ENCODE assay signal across 20 mouse cellular contexts in the genomic region with DNA sequence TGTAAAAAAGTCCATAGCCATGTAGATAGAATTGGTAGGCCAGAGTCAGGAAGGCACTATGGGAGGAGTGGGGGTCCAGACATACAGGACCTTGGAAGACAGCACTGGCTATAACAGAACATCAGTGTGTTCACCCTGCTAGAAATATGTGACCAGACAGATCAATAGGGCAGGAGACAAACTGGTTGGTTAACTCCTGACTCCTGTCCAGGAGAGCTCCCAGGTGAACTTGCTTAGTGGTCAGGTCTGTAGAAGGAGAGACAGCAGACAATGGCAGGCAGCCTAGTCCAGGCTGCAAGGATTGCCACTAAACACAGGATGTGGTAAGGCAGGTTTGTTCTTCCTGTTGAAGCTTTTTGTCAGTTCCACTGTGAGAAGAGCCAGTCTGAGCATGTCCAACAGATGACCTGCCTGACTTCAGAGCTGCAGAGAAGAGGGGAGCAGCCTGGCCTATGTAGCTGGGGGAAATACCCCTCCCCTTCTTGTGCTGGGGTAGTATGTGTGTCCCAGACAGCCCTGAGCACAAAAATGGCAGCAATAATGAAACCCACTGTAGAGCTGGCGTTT. TPM values are rescaled to one million over a fixed set of nuclear protein-coding genes. Genes with fewer than 3 reads are reported as not detected.
DNase-seq lines count a peak whose midpoint lies in the region; ATAC-seq and TF ChIP-seq lines count a peak whose summit lies in the region.
"Had no signal": no experiment of that assay in that cellular context is flagged by ENCODE, and none has a peak within 500 bp of the region (broad histone marks: within the 10 kb centered on the region; RNA-seq: fewer than 3 reads in every experiment).

No protein-coding gene starts in this region.

- TF ChIP-seq EP300 in stomach, postnatal 0 days (optimal IDR thresholded peaks at IDR 0.05): no peak

- WGBS in intestine, postnatal 0 days: 78% methylated on average over 1 of the region's 1 CpGs
- 85% methylated on average over 1 of the region's 1 CpGs for WGBS in intestine, embryonic 15.5 days
- 85% methylated on average over 1 of the region's 1 CpGs for WGBS in stomach, embryonic 16.5 days
- 88% methylated on average over 1 of the region's 1 CpGs for WGBS in stomach, postnatal 0 days

- no peaks in the 10 kb centered on the region for H3K4me1 ChIP-seq in intestine, postnatal 0 days (replicated peaks; ENCODE audit: control insufficient read depth, insufficient read depth, low read length)
- H3K4me1 ChIP-seq in intestine, embryonic 15.5 days (replicated peaks): no peaks in the 10 kb centered on the region
- H3K4me1 ChIP-seq in stomach, embryonic 16.5 days (ENCODE audit: control insufficient read depth, insufficient read depth, low read length): no peaks in the 10 kb centered on the region
- no peaks in the 10 kb centered on the region for H3K4me1 ChIP-seq in stomach, postnatal 0 days (replicated peaks; ENCODE audit: control insufficient read depth, insufficient read depth)
- H3K4me1 ChIP-seq: embryonic facial prominence, embryonic 12.5 days had no signal

- no peak for ATAC-seq in intestine, postnatal 0 days
- ATAC-seq in intestine, embryonic 15.5 days: no peak
- ATAC-seq in stomach, embryonic 16.5 days (ENCODE audit: insufficient read depth, low FRiP score): no peak
- ATAC-seq in stomach, postnatal 0 days (ENCODE audit: low FRiP score, low TSS enrichment): no peak
- ATAC-seq: intestine, embryonic 16.5 days had no signal

- no peak for DNase-seq in stomach, postnatal 0 days (ENCODE audit: low spot score)
- peak; percentile 73 for DNase-seq in naive thymus-derived CD4-positive, alpha-beta T cell, adult 2 months (ENCODE audit: low read depth)
- DNase-seq in frontal cortex, adult 2 months (ENCODE audit: extremely low spot score in 1 of 2, low spot score in 1 of 2): no peak
- no peak for DNase-seq in layer of hippocampus, adult 2 months (ENCODE audit: low spot score in 2 of 2)
- DNase-seq in layer of hippocampus, postnatal 36 days: no peak
- DNase-seq: cerebellum, postnatal 14 days; gastrocnemius, adult 2 months; heart, postnatal 36 days had no signal

- 0 out of 2 replicates have a peak overlapping the region, but pooled peaks have one; percentile 21 for H3K27ac ChIP-seq in intestine, postnatal 0 days (ENCODE audit: low read depth, low read length)
- no peak overlapping the region for H3K27ac ChIP-seq in intestine, embryonic 15.5 days
- H3K27ac ChIP-seq in stomach, embryonic 16.5 days (ENCODE audit: low read length): 0 out of 2 replicates have a peak overlapping the region, but pooled peaks have one; percentile 20
- H3K27ac ChIP-seq in stomach, postnatal 0 days (replicated peaks): no peak overlapping the region
- H3K27ac ChIP-seq in layer of hippocampus, adult 2 months: no peak overlapping the region
- H3K27ac ChIP-seq: embryonic facial prominence, embryonic 12.5 days; gastrocnemius, adult 2 months; liver, embryonic 14.5 days had no signal

- H3K27me3 ChIP-seq in intestine, postnatal 0 days (replicated peaks; ENCODE audit: control insufficient read depth, insufficient read depth, low read length): no peaks in the 10 kb centered on the region
- no peaks in the 10 kb centered on the region for H3K27me3 ChIP-seq in intestine, embryonic 15.5 days (replicated peaks)
- no peaks in the 10 kb centered on the region for H3K27me3 ChIP-seq in stomach, embryonic 16.5 days (ENCODE audit: control insufficient read depth, insufficient read depth, low read length)
- no peaks in the 10 kb centered on the region for H3K27me3 ChIP-seq in stomach, postnatal 0 days (ENCODE audit: control insufficient read depth, insufficient read depth, low read length)
- H3K27me3 ChIP-seq: embryonic facial prominence, embryonic 12.5 days had no signal

- peaks cover 64% of the 10 kb centered on the region for H3K36me3 ChIP-seq in intestine, postnatal 0 days (ENCODE audit: control insufficient read depth, insufficient read depth)
- H3K36me3 ChIP-seq in intestine, embryonic 15.5 days: peaks cover 45% of the 10 kb centered on the region
- H3K36me3 ChIP-seq in stomach, embryonic 16.5 days (ENCODE audit: control insufficient read depth, insufficient read depth, low read length): peaks cover 23% of the 10 kb centered on the region
- peaks cover 38% of the 10 kb centered on the region for H3K36me3 ChIP-seq in stomach, postnatal 0 days (ENCODE audit: control insufficient read depth, insufficient read depth, low read length)

- no peaks in the 10 kb centered on the region for H3K9me3 ChIP-seq in intestine, postnatal 0 days (ENCODE audit: control insufficient read depth)
- no peaks in the 10 kb centered on the region; the same call in 1 of the 2 replicates for H3K9me3 ChIP-seq in intestine, embryonic 15.5 days
- H3K9me3 ChIP-seq in stomach, embryonic 16.5 days (replicated peaks; ENCODE audit: control insufficient read depth, low read length): no peaks in the 10 kb centered on the region
- no peaks in the 10 kb centered on the region for H3K9me3 ChIP-seq in stomach, postnatal 0 days (ENCODE audit: control insufficient read depth, low read length)
- H3K9me3 ChIP-seq: embryonic facial prominence, embryonic 12.5 days had no signal

- no peak overlapping the region for H3K4me3 ChIP-seq in intestine, postnatal 0 days (ENCODE audit: low read depth, low read length)
- no peak overlapping the region for H3K4me3 ChIP-seq in intestine, embryonic 15.5 days (replicated peaks)
- H3K4me3 ChIP-seq in stomach, embryonic 16.5 days (replicated peaks; ENCODE audit: low read length): no peak overlapping the region
- no peak overlapping the region for H3K4me3 ChIP-seq in stomach, postnatal 0 days (ENCODE audit: low read depth, low read length)
- no peak overlapping the region for H3K4me3 ChIP-seq in layer of hippocampus, adult 2 months
- H3K4me3 ChIP-seq: embryonic facial prominence, embryonic 12.5 days; gastrocnemius, adult 2 months; myocyte had no signal

- TF ChIP-seq CTCF in intestine, postnatal 0 days (IDR thresholded peaks at IDR 0.05; ENCODE audit: low read depth): no peak
- no peak for TF ChIP-seq CTCF in stomach, postnatal 0 days (IDR thresholded peaks at IDR 0.05; ENCODE audit: low read depth)
- no peak for TF ChIP-seq CTCF in layer of hippocampus, adult 2 months (conservative IDR thresholded peaks at IDR 0.05)

- no peak overlapping the region for H3K9ac ChIP-seq in intestine, postnatal 0 days (ENCODE audit: low read depth, low read length)
- no peak overlapping the region for H3K9ac ChIP-seq in intestine, embryonic 15.5 days
- no peak overlapping the region for H3K9ac ChIP-seq in stomach, embryonic 16.5 days (ENCODE audit: low read length)
- H3K9ac ChIP-seq in stomach, postnatal 0 days (ENCODE audit: low read length): no peak overlapping the region
- H3K9ac ChIP-seq: embryonic facial prominence, embryonic 12.5 days; liver, embryonic 14.5 days had no signal

- H3K4me2 ChIP-seq in intestine, postnatal 0 days (replicated peaks; ENCODE audit: low read depth): no peak overlapping the region
- H3K4me2 ChIP-seq in intestine, embryonic 15.5 days (replicated peaks): no peak overlapping the region
- H3K4me2 ChIP-seq in stomach, embryonic 16.5 days (ENCODE audit: low read depth, low read length): no peak overlapping the region
- no peak overlapping the region for H3K4me2 ChIP-seq in stomach, postnatal 0 days (replicated peaks; ENCODE audit: low read depth)
- H3K4me2 ChIP-seq: embryonic facial prominence, embryonic 12.5 days had no signal

RNA-seq across cellular contexts. Expression of a gene that starts 11.0 kb away (rescaled TPM):
- 0.33 and 0.38 TPM in 2 replicates for polyA plus RNA-seq in intestine, postnatal 0 days (2015; fragmentation: Nextera tagmentation; extraction: Ambion mirVana)
- 0.35 and 0.40 TPM in 2 replicates for polyA plus RNA-seq in intestine, embryonic 15.5 days (2015; fragmentation: Nextera tagmentation; extraction: Ambion mirVana)
- polyA plus RNA-seq in stomach, embryonic 16.5 days (2015; fragmentation: Nextera tagmentation; extraction: Ambion mirVana): 0.18 TPM in 1 of 2 replicates, not detected in the other
- polyA plus RNA-seq in stomach, postnatal 0 days (2015; fragmentation: Nextera tagmentation; extraction: Ambion mirVana): 0.06 and 0.16 TPM in 2 replicates
- 0.44 and 0.48 TPM in 2 replicates for polyA plus RNA-seq in frontal cortex, adult 2 months (2012; rRNA removed)
- total RNA-seq in layer of hippocampus, adult 2 months (2021): under 1 TPM; 0.20 to 0.23 TPM
- under 1 TPM in 1 of 2 experiments, not detected in 1; 0.18 TPM for total RNA-seq in layer of hippocampus, postnatal 36 days (2021)
- total RNA-seq: gastrocnemius, adult 2 months; heart, adult 8-10 months; heart, postnatal 36 days; MEL had no signal
- polyA plus RNA-seq: liver, embryonic 14.5 days; myocyte had no signal

RNA-seq across cellular contexts. Expression of a gene that starts 23.9 kb away (rescaled TPM):
- polyA plus RNA-seq in intestine, postnatal 0 days (2015; fragmentation: Nextera tagmentation; extraction: Ambion mirVana): 348 and 368 TPM in 2 replicates
- polyA plus RNA-seq in intestine, embryonic 15.5 days (2015; fragmentation: Nextera tagmentation; extraction: Ambion mirVana): 203 and 260 TPM in 2 replicates
- polyA plus RNA-seq in stomach, embryonic 16.5 days (2015; fragmentation: Nextera tagmentation; extraction: Ambion mirVana): 23.2 and 24.8 TPM in 2 replicates
- 2.2 and 2.4 TPM in 2 replicates for polyA plus RNA-seq in stomach, postnatal 0 days (2015; fragmentation: Nextera tagmentation; extraction: Ambion mirVana)
- polyA plus RNA-seq in frontal cortex, adult 2 months (2012; rRNA removed): 12.4 and 29.9 TPM in 2 replicates
- not detected for total RNA-seq in layer of hippocampus, adult 2 months (2021)
- not detected for total RNA-seq in layer of hippocampus, postnatal 36 days (2021)
- total RNA-seq: gastrocnemius, adult 2 months; heart, adult 8-10 months; heart, postnatal 36 days; layer of hippocampus, adult 8-10 months; left cerebral cortex, postnatal 10 days; MEL had no signal

RNA-seq across cellular contexts. Expression of a gene that starts 24.7 kb away (rescaled TPM):
- 52.8 and 55.7 TPM in 2 replicates for polyA plus RNA-seq in intestine, postnatal 0 days (2015; fragmentation: Nextera tagmentation; extraction: Ambion mirVana)
- 63.1 and 63.5 TPM in 2 replicates for polyA plus RNA-seq in intestine, embryonic 15.5 days (2015; fragmentation: Nextera tagmentation; extraction: Ambion mirVana)
- 61.3 and 64.3 TPM in 2 replicates for polyA plus RNA-seq in stomach, embryonic 16.5 days (2015; fragmentation: Nextera tagmentation; extraction: Ambion mirVana)
- 37.6 and 40.1 TPM in 2 replicates for polyA plus RNA-seq in stomach, postnatal 0 days (2015; fragmentation: Nextera tagmentation; extraction: Ambion mirVana)
- polyA plus RNA-seq in frontal cortex, adult 2 months (2012; rRNA removed): 43.0 and 43.8 TPM in 2 replicates
- total RNA-seq in layer of hippocampus, adult 2 months (2021): 10 to 100 TPM; 74.1 to 77.0 TPM
- total RNA-seq in layer of hippocampus, postnatal 36 days (2021): 10 to 100 TPM; 79.4 to 82.5 TPM

RNA-seq across cellular contexts. Expression of a gene that starts 24.8 kb away (rescaled TPM):
- polyA plus RNA-seq in intestine, postnatal 0 days (2015; fragmentation: Nextera tagmentation; extraction: Ambion mirVana): 21.8 and 23.3 TPM in 2 replicates
- polyA plus RNA-seq in intestine, embryonic 15.5 days (2015; fragmentation: Nextera tagmentation; extraction: Ambion mirVana): 35.1 and 35.6 TPM in 2 replicates
- 35.9 and 36.5 TPM in 2 replicates for polyA plus RNA-seq in stomach, embryonic 16.5 days (2015; fragmentation: Nextera tagmentation; extraction: Ambion mirVana)
- 18.6 and 19.7 TPM in 2 replicates for polyA plus RNA-seq in stomach, postnatal 0 days (2015; fragmentation: Nextera tagmentation; extraction: Ambion mirVana)
- 60.4 and 64.8 TPM in 2 replicates for polyA plus RNA-seq in frontal cortex, adult 2 months (2012; rRNA removed)
- 10 to 100 TPM; 32.9 to 33.7 TPM for total RNA-seq in layer of hippocampus, adult 2 months (2021)
- total RNA-seq in layer of hippocampus, postnatal 36 days (2021): 10 to 100 TPM; 32.4 to 34.3 TPM

RNA-seq across cellular contexts. Expression of a gene that starts 26.2 kb away (rescaled TPM):
- 914 and 971 TPM in 2 replicates for polyA plus RNA-seq in intestine, postnatal 0 days (2015; fragmentation: Nextera tagmentation; extraction: Ambion mirVana)
- 75.8 and 96.1 TPM in 2 replicates for polyA plus RNA-seq in intestine, embryonic 15.5 days (2015; fragmentation: Nextera tagmentation; extraction: Ambion mirVana)
- 16.0 and 17.0 TPM in 2 replicates for polyA plus RNA-seq in stomach, embryonic 16.5 days (2015; fragmentation: Nextera tagmentation; extraction: Ambion mirVana)
- polyA plus RNA-seq in stomach, postnatal 0 days (2015; fragmentation: Nextera tagmentation; extraction: Ambion mirVana): 1.2 and 2.0 TPM in 2 replicates
- not detected in 2 replicates for polyA plus RNA-seq in frontal cortex, adult 2 months (2012; rRNA removed)
- not detected for total RNA-seq in layer of hippocampus, adult 2 months (2021)
- total RNA-seq in layer of hippocampus, postnatal 36 days (2021): not detected
- total RNA-seq: gastrocnemius, adult 2 months; heart, adult 8-10 months; heart, postnatal 36 days; layer of hippocampus, adult 8-10 months; left cerebral cortex, postnatal 10 days; MEL had no signal
- polyA plus RNA-seq: embryonic facial prominence, embryonic 12.5 days; forebrain, embryonic 11.5 days had no signal

Comparison
In these comparisons a context has a peak if more than half of its experiments do, and no peak if none do; other contexts are left out.
1. H3K27ac ChIP-seq: peak in intestine, postnatal 0 days (single experiment) and stomach, embryonic 16.5 days (single experiment); none in intestine, embryonic 15.5 days (single experiment), stomach, postnatal 0 days (single experiment) and layer of hippocampus, adult 2 months (single experiment).